Mouse (Mus musculus): ENCODE data around the gene Rpl41. TPM values are rescaled to one million over a fixed set of nuclear protein-coding genes. Genes with fewer than 3 reads are reported as not detected.
A peak's percentile ranks its signal among the peaks of the same experiment; 100 is the strongest.
"Not testable (repeated sequence)": the region's sequence is repeated elsewhere in the genome, so short reads cannot be mapped to it uniquely, and the experiment has no call there.

Gene Rpl41
- polyA plus RNA-seq, 1 experiment, result 1,655 TPM

DNA sequence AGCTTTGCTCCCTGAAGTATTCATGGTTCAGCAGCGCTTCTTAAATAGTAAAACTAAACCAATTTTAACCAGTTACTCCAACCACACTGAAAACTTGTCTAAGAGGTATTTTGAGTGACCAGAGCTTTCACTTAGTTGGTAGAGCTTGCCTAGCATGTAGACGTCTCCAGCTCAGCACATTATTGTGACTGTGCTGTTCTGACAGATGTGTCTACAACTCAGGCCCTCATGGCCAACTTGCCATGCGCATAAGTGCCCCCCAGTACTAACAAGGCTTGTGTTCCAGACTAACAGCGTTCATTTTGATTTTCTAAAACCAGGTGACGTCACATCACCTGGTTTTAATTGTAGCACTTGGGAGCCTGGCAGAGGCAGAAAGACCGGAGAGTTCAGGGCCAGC lies 7.9 kb upstream of the Rpl41 start:
- 85% methylated on average over 6 of the region's 6 CpGs for WGBS
- Histone ChIP-seq H3K27me3 (ENCODE audit: control insufficient read depth, insufficient read depth, low read length) (no peaks in the 10 kb centered on the region), H3K4me1 (ENCODE audit: control insufficient read depth, insufficient read depth, insufficient read length, low read length) (no peaks in the 10 kb centered on the region), H3K36me3 (ENCODE audit: control insufficient read depth, insufficient read depth, low read length) (peaks cover 35% of the 10 kb centered on the region), H3K27ac (ENCODE audit: insufficient read depth, low read depth, low read length) (no peak overlapping the region), H3K4me3 (ENCODE audit: low read depth, low read length) (no peak overlapping the region)
- no peak for TF ChIP-seq CTCF (IDR thresholded peaks at IDR 0.05; ENCODE audit: extremely low read depth, insufficient read length, insufficient replicate concordance, low read depth, low read length)
- no peak for TF ChIP-seq POLR2A (IDR thresholded peaks at IDR 0.05; ENCODE audit: low read depth, low read length)

DNA sequence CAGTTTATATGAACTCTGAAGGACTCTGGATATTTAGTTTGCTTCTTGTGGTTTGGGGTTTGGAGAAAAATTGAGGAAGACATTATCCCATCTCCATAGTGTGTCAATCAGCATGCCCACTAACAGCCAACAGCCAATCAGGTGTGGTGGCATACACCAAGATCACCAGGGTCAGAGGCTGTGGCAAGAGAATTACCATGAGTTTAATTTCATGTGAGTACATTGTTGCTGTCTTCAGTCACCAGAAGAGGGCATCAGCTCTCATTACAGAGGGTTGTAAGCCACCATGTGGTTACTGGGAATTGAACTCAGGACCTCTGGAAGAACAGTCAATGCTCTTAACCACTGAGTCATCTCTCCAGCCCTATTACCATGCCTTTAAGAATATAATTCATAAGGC lies 7.2 kb upstream of the Rpl41 start:
- no peaks in the 10 kb centered on the region for H3K4me1 ChIP-seq (ENCODE audit: control insufficient read depth, insufficient read depth, insufficient read length, low read length)
- TF ChIP-seq POLR2A (IDR thresholded peaks at IDR 0.05; ENCODE audit: low read depth, low read length) (no peak), CTCF (IDR thresholded peaks at IDR 0.05; ENCODE audit: extremely low read depth, insufficient read length, insufficient replicate concordance, low read depth, low read length) (no peak)
- no peak overlapping the region for H3K27ac ChIP-seq (ENCODE audit: insufficient read depth, low read depth, low read length)
- H3K36me3 ChIP-seq (ENCODE audit: control insufficient read depth, insufficient read depth, low read length), result peaks cover 33% of the 10 kb centered on the region
- no peak overlapping the region for H3K4me3 ChIP-seq (ENCODE audit: low read depth, low read length)
- H3K27me3 ChIP-seq (ENCODE audit: control insufficient read depth, insufficient read depth, low read length), result no peaks in the 10 kb centered on the region

DNA sequence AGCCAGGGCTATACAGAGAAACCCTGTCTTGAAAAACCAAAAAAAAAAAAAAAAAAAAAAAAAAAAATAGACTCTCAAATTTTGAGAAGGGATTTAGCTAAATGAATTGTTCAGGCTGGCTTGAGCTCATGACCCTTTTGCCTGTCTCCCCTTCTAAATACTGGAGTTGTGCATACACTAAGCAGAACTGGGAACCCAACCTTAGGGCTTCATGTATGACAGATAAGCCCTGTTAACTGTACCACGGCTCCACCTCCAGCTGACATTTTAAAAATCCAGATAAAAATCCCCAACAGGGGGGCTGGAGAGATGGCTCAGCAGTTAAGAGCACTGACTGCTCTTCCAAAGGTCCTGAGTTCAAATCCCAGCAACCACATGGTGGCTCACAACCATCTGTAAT lies 6.5 kb upstream of the Rpl41 start:
- H3K4me1 ChIP-seq (ENCODE audit: control insufficient read depth, insufficient read depth, insufficient read length, low read length); H3K27me3 ChIP-seq (ENCODE audit: control insufficient read depth, insufficient read depth, low read length); H3K27ac ChIP-seq (ENCODE audit: insufficient read depth, low read depth, low read length); H3K4me3 ChIP-seq (ENCODE audit: low read depth, low read length): not testable (repeated sequence)
- 81% methylated on average over 1 of the region's 1 CpGs for WGBS
- peaks cover 28% of the 10 kb centered on the region for H3K36me3 ChIP-seq (ENCODE audit: control insufficient read depth, insufficient read depth, low read length)

DNA sequence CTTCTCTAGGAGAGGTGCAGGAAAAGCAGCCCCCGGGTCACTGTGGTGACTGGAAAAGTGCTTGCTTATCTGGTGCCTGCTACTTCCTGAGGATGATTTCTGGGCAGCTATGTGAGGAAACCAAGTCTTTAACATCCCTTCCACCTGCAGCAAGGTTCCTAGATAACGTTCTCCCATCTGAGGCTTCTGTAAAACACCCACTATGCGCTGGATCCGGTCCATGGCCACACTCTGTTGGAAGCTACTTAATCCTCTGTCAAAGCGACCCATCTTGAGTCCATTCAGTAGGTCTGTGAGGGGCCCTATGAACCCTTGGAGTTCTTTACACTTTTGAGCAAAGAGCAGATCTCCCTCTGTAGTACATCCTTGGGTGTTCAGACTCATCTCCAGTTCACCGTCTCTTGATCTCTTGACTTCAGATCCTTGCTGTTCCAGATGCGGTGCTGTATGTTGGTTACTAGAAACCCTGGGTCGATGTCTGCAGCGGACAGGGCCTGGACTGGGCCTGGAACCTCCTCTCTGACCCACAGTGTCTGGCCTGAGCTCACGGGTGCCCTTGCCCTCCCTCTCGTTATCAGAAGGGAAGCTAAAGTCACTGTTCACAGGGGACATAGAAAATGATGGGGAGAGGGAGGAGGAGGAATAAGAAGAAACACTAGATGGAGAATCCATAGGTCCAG lies 1.2 kb upstream of the Rpl41 start:
- H3K4me1 ChIP-seq (ENCODE audit: control insufficient read depth, insufficient read depth, insufficient read length, low read length); H3K36me3 ChIP-seq (ENCODE audit: control insufficient read depth, insufficient read depth, low read length); H3K27ac ChIP-seq (ENCODE audit: insufficient read depth, low read depth, low read length); H3K4me3 ChIP-seq (ENCODE audit: low read depth, low read length); H3K27me3 ChIP-seq (ENCODE audit: control insufficient read depth, insufficient read depth, low read length): not testable (repeated sequence)
- WGBS, result 90% methylated on average over 11 of the region's 11 CpGs

DNA sequence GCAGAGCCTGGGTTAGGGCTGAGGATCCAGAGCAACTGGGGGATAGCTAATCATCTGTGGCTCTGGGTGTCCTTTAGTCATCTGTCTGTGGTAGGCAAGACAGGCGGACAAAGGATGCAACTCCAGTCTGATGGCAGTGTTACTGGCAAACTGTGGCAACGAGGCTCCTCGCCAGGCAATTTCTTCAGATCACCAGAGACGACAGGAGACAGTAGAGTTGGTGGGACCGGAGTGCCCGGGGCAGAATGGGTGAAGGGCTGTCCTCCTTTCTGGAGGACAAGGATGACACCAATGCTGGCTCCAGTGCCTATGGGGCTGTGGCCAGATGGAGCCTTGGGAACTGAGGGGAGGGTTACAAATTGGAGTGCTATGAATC lies 565 bp upstream of the Rpl41 start:
- WGBS, result 57% methylated on average over 6 of the region's 6 CpGs
- H3K27me3 ChIP-seq (ENCODE audit: control insufficient read depth, insufficient read depth, low read length); H3K27ac ChIP-seq (ENCODE audit: insufficient read depth, low read depth, low read length); H3K4me1 ChIP-seq (ENCODE audit: control insufficient read depth, insufficient read depth, insufficient read length, low read length); H3K4me3 ChIP-seq (ENCODE audit: low read depth, low read length); H3K36me3 ChIP-seq (ENCODE audit: control insufficient read depth, insufficient read depth, low read length): not testable (repeated sequence)

DNA sequence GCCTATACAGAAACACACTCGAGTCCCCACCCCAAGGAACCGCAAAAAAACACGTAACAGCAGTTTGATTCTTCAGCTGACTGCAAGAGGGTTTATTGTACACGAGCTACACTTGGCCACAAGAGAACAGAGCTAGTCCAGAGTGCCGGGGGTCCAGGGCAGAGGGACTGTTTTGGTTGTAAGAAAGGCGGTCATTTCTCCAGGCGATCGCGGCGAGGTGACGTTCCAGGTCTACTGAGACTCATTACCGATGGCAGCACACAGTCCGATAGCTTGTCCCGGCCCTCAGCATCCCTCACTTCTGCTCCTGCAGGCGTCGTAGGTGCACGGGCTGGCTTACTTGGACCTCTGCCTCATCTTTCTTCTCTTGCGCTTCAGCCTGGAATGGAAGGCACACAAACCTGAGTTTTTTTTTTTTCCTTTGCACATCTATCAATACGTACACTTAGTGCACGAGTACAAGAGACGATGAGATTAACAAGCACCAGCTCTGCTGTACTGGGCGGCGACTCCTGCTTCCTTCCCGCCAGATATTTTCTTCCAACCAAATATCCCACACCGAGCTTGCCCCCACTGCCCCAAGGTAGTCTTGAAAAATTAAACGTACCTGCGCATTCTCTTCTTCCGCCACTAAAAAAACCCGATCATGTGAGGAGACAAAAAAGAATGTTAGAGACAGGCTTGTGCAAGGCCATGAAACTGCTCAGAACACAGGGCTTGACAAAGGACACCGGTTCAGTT lies 884 bp downstream of the Rpl41 start:
- peak overlapping the region; percentile 85 for H3K4me3 ChIP-seq (ENCODE audit: low read depth, low read length)
- H3K36me3 ChIP-seq (ENCODE audit: control insufficient read depth, insufficient read depth, low read length), result peaks cover 20% of the 10 kb centered on the region
- H3K27me3 ChIP-seq (ENCODE audit: control insufficient read depth, insufficient read depth, low read length); H3K4me1 ChIP-seq (ENCODE audit: control insufficient read depth, insufficient read depth, insufficient read length, low read length): not testable (repeated sequence)
- WGBS, result 2% methylated on average over 30 of the region's 30 CpGs
- H3K27ac ChIP-seq (ENCODE audit: insufficient read depth, low read depth, low read length), result peak overlapping the region; percentile 73

DNA sequence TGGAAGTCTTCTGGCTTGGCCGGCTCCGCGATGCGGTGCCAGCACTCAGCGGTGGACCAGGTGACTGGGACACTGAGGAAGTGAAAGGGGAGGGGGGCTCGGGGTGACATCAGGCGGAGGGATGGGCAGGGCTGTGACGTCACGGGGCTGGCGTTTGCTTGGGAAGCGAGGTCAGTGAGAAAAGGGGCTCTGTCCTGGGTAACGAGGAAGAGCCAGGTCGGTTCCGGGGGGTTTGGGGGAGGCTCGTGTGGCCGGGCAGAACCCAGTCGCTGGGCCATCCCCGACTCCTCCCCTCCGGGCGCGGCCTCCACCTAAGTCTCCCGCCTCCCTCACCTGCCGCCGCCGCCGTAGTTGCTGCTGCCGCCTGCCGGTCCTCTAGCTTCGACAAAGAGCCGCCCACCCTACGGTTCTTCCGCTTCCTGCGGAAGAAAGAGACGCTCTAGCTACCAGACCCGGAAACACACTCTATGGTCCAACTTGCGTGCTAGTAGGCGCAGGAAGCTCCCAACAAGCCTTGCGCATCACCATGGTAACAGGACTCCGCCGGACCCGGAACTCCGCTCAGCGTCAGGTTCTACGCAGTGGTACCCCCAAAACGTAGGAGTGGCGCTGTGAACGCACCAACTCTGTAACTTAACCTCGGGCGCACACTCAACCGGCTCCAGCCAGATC lies 1.6 kb downstream of the Rpl41 start, which contains the start of gene Zc3h10:
Zc3h10 (minus strand) TSS at position 414 of the 672 bp plus-strand sequence.
- Histone ChIP-seq H3K4me3 (ENCODE audit: low read depth, low read length) (peak within 1 kb of the TSS; percentile 85), H3K36me3 (ENCODE audit: control insufficient read depth, insufficient read depth, low read length) (peaks cover 20% of the 10 kb centered on the region), H3K27me3 (ENCODE audit: control insufficient read depth, insufficient read depth, low read length) (no peaks in the 10 kb centered on the region), H3K4me1 (ENCODE audit: control insufficient read depth, insufficient read depth, insufficient read length, low read length) (peaks cover 2% of the 10 kb centered on the region; the same call in 1 of the 2 replicates), H3K27ac (ENCODE audit: insufficient read depth, low read depth, low read length) (peak within 1 kb of the TSS; percentile 87)
- TF ChIP-seq POLR2A (IDR thresholded peaks at IDR 0.05; ENCODE audit: low read depth, low read length) (no peak; the same call in none of the 2 replicates), CTCF (IDR thresholded peaks at IDR 0.05; ENCODE audit: extremely low read depth, insufficient read length, insufficient replicate concordance, low read depth, low read length) (no peak)
- under 1% methylated on average over 50 of the region's 50 CpGs for WGBS

All from small intestine, adult 2 months (tissue).